Mouse (Mus musculus) thymus, adult 2 months (tissue): ENCODE measurements around the gene Agrn. TPM values are rescaled to one million over a fixed set of nuclear protein-coding genes. Genes with fewer than 3 reads are reported as not detected.

ENCODE experiments used
- DNase-seq: peaks from one replicate; pipeline ENCODE4 v3.0.0; 2021
- H3K27ac ChIP-seq: fragments of 200-500 bp; 2 replicates; pipeline ENCODE4 v1.5.1; 2012; ENCODE audit warnings: low read length, control low read depth; ENCODE audit not compliant: control insufficient read depth, insufficient read depth
- H3K27me3 ChIP-seq: fragments of 200-500 bp; 2 replicates; pipeline ENCODE4 v1.6.1; 2012; ENCODE audit warnings: mild to moderate bottlenecking, low read length, moderate library complexity, mixed read lengths; ENCODE audit not compliant: control insufficient read depth, insufficient read depth
- H3K36me3 ChIP-seq: fragments of 200-500 bp; 2 replicates; pipeline ENCODE4 v1.6.1; 2012; ENCODE audit warnings: mild to moderate bottlenecking, low read length, moderate library complexity; ENCODE audit not compliant: control insufficient read depth, insufficient read depth
- H3K4me1 ChIP-seq: fragments of 200-500 bp; replicated peaks from 2 replicates; pipeline ENCODE4 v1.6.1; 2012; ENCODE audit warnings: low read length; ENCODE audit not compliant: control insufficient read depth, insufficient read depth
- H3K4me3 ChIP-seq: fragments of 200-500 bp; 2 replicates; pipeline ENCODE4 v1.5.1; 2012; ENCODE audit warnings: mild to moderate bottlenecking, low read length, control low read depth, moderate library complexity; ENCODE audit not compliant: control insufficient read depth, insufficient read depth
- CTCF ChIP-seq: fragments of 200-500 bp; IDR thresholded peaks from 2 replicates; pipeline ENCODE4 v1.5.1; 2012; ENCODE audit warnings: mild to moderate bottlenecking, control low read depth, low read length, moderate library complexity, borderline replicate concordance; ENCODE audit not compliant: control insufficient read depth, poor library complexity, insufficient read depth; ENCODE audit errors: extremely low read depth
- POLR2A ChIP-seq: fragments of 200-500 bp; IDR thresholded peaks from 2 replicates; pipeline ENCODE4 v1.6.1; 2012; ENCODE audit warnings: mild to moderate bottlenecking, low read length, control low read depth, moderate library complexity; ENCODE audit not compliant: control insufficient read depth, poor library complexity, insufficient read depth; ENCODE audit errors: extremely low read depth
- WGBS: fragments of 180-500 bp; shearing (Covaris S2); methylation state at CpG from one replicate; pipeline ENCODE4 v1.1.7; 2018; 5-methylcytosine and 5-hydroxymethylcytosine counted together
- polyA plus RNA-seq: library from polyadenylated mRNA; depleted of rRNA; stranded (reverse); fragments of >200 nt; gene quantifications from 2 replicates; pipeline ENCODE4 v1.2.3, GENCODE M21; 2012

The Agrn gene
- polyA plus RNA-seq, 1 experiment, result 48.7 TPM

- no peak overlapping the region for H3K27ac ChIP-seq
- H3K36me3 ChIP-seq, result no peaks in the 10 kb centered on the region
- H3K27me3 ChIP-seq, result no peaks in the 10 kb centered on the region
- no peaks in the 10 kb centered on the region for H3K4me1 ChIP-seq
- no peak for DNase-seq
- 88% methylated on average over 2 of the region's 2 CpGs for WGBS
- no peak for TF ChIP-seq POLR2A
- TF ChIP-seq CTCF, result no peak
- no peak overlapping the region for H3K4me3 ChIP-seq
These were observed 18.9 kb upstream of the Agrn start for GRCm38 (mm10) chr4:156216196-156216595.

- 77% methylated on average over 4 of the region's 4 CpGs for WGBS
- no peak within 1 kb of the TSS for H3K27ac ChIP-seq
These were observed 18.4 kb upstream of the Agrn start, which contains the start of gene Perm1 for GRCm38 (mm10) chr4:156215649-156216048. Perm1 (plus strand) TSS chr4:156215868.

GRCm38 (mm10) chr4:156213134-156213533, 15.8 kb upstream of the Agrn start:
- DNase-seq, result no peak
- TF ChIP-seq POLR2A (no peak), CTCF (no peak)
- WGBS, result 97% methylated on average over 13 of the region's 13 CpGs
- Histone ChIP-seq H3K36me3 (no peaks in the 10 kb centered on the region), H3K4me1 (no peaks in the 10 kb centered on the region), H3K27ac (no peak overlapping the region), H3K4me3 (no peak overlapping the region), H3K27me3 (no peaks in the 10 kb centered on the region)

More at GRCm38 (mm10) chr4:156215649-156216048, 18.4 kb upstream of the Agrn start, which contains the start of gene Perm1:
- Histone ChIP-seq H3K4me1 (no peaks in the 10 kb centered on the region), H3K36me3 (no peaks in the 10 kb centered on the region), H3K4me3 (no peak within 1 kb of the TSS), H3K27me3 (no peaks in the 10 kb centered on the region)
- DNase-seq, result no peak
- TF ChIP-seq CTCF (no peak), POLR2A (no peak)

GRCm38 (mm10) chr4:156209963-156210635, 12.8 kb upstream of the Agrn start:
- Histone ChIP-seq H3K27me3 (no peaks in the 10 kb centered on the region), H3K4me1 (no peaks in the 10 kb centered on the region), H3K4me3 (no peak overlapping the region), H3K36me3 (no peaks in the 10 kb centered on the region), H3K27ac (no peak overlapping the region)
- 77% methylated on average over 13 of the region's 13 CpGs for WGBS
- TF ChIP-seq CTCF (no peak), POLR2A (no peak)
- DNase-seq, result no peak

- Histone ChIP-seq H3K4me3 (no peak overlapping the region), H3K4me1 (peaks cover 8% of the 10 kb centered on the region), H3K36me3 (no peaks in the 10 kb centered on the region), H3K27ac (no peak overlapping the region), H3K27me3 (no peaks in the 10 kb centered on the region)
- 96% methylated on average over 4 of the region's 4 CpGs for WGBS
- DNase-seq, result no peak
- TF ChIP-seq POLR2A (no peak), CTCF (no peak)
These were observed 11.6 kb upstream of the Agrn start for GRCm38 (mm10) chr4:156208872-156209271.

- peak overlapping the region; percentile 7; the same call in 1 of the 2 replicates for H3K27ac ChIP-seq
- peak overlapping the region; percentile 60 for H3K4me3 ChIP-seq
- H3K27me3 ChIP-seq, result no peaks in the 10 kb centered on the region
- WGBS, result under 1% methylated on average over 49 of the region's 49 CpGs
- no peaks in the 10 kb centered on the region for H3K36me3 ChIP-seq
- 0 out of 2 replicates have a peak, but pooled peaks have one; percentile 4 for TF ChIP-seq POLR2A
- TF ChIP-seq CTCF, result no peak
- H3K4me1 ChIP-seq, result peaks cover 26% of the 10 kb centered on the region
- DNase-seq, result peak; percentile 35
These were observed 6.3 kb upstream of the Agrn start for GRCm38 (mm10) chr4:156203413-156204131.
